Mouse (Mus musculus): ENCODE data around the gene Ntsr2. TPM values are rescaled to one million over a fixed set of nuclear protein-coding genes. Genes with fewer than 3 reads are reported as not detected.

Ntsr2 gene
- total and polyA plus RNA-seq, 3 experiments: not detected

DNA sequence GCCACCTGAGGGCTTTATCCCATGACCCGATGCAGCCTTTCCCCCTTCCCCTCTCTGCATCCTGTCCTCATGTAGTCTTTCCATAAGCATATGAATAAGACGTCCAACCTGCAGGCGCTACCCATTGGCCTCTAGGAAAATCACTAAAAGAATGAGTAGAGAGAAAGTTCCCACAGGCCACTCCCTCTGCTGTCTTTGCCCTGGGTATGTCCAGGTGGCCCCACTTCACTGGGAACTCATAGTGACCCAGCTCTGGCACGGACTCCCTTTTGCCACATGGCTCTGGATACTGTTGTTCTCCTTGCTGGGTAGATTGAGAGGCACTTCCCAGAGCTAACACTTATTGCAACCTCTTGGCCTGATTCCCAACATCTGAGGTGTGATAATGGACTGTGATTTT is 2.4 kb downstream of the Ntsr2 start:
- Histone ChIP-seq H3K36me3 (replicated peaks in 1 of 2; ENCODE audit: control insufficient read depth in 1 of 2, insufficient read depth in 1 of 2, low read length in 1 of 2) (no peaks in the 10 kb centered on the region), H3K27ac (ENCODE audit: insufficient read depth, low read depth) (no peak overlapping the region), H3K4me2 (ENCODE audit: insufficient read depth, low read depth, poor library complexity, severe bottlenecking) (no peak overlapping the region), H3K79me2 (replicated peaks; ENCODE audit: control insufficient read depth, extremely low read depth, insufficient read depth, poor library complexity, severe bottlenecking) (no peaks in the 10 kb centered on the region), H3K4me3 (replicated peaks in 1 of 3; ENCODE audit: low read depth in 2 of 3, low read length in 2 of 3, poor library complexity in 1 of 3) (no peak overlapping the region), H3K9me3 (replicated peaks; ENCODE audit: low read length) (peaks cover 3% of the 10 kb centered on the region), H3K4me1 (ENCODE audit: control insufficient read depth in 1 of 2, insufficient read depth in 2 of 2) (no peaks in the 10 kb centered on the region), H3K27me3 (replicated peaks) (peaks cover 27% of the 10 kb centered on the region), H3K9ac (ENCODE audit: insufficient read depth, low read depth) (no peak overlapping the region)
- in situ Hi-C loops (cut with MboI; ENCODE audit: low pct_ligation_motif_present, low pct_unique_long_range_greater_than_20kb, low sequenced_read_pairs): no loop called here
- dilution Hi-C loops (cut with MboI; ENCODE audit: extremely low pct_ligation_motif_present, extremely low pct_unique_long_range_greater_than_20kb, low sequenced_read_pairs): no loop called here
- TF ChIP-seq MAFK (IDR thresholded peaks at IDR 0.05; ENCODE audit: insufficient replicate concordance, low read length) (no peak), SIN3A (IDR thresholded peaks at IDR 0.05; ENCODE audit: low read length) (no peak), MEF2A (IDR thresholded peaks at IDR 0.05; ENCODE audit: borderline replicate concordance, low read depth, low read length) (no peak), TBP (conservative IDR thresholded peaks at IDR 0.05; ENCODE audit: low read depth, low read length) (no peak), IRF4 (IDR thresholded peaks at IDR 0.05; ENCODE audit: low read depth, low read length) (no peak), BHLHE40 (IDR thresholded peaks at IDR 0.05; ENCODE audit: low read depth, low read length) (no peak), EP300 (IDR thresholded peaks at IDR 0.05; ENCODE audit: low read length) (no peak), NELFE (IDR thresholded peaks at IDR 0.05; ENCODE audit: low read depth, low read length) (no peak), SMC3 (IDR thresholded peaks at IDR 0.05; ENCODE audit: low read depth, low read length) (no peak), MYC (IDR thresholded peaks at IDR 0.05; ENCODE audit: low read depth, low read length) (no peak), ZMIZ1 (IDR thresholded peaks at IDR 0.05; ENCODE audit: low read depth, low read length) (no peak), USF1 (IDR thresholded peaks at IDR 0.05; ENCODE audit: low read depth, low read length) (no peak), CHD2 (IDR thresholded peaks at IDR 0.05; ENCODE audit: low read length) (no peak), PAX5 (IDR thresholded peaks at IDR 0.05; ENCODE audit: low read length) (no peak), JUN (IDR thresholded peaks at IDR 0.05; ENCODE audit: insufficient read depth, low read depth, low read length) (no peak), POLR2AphosphoS2 (IDR thresholded peaks at IDR 0.05; ENCODE audit: low read depth, low read length) (no peak)
- no peak for DNase-seq (ENCODE audit: extremely low read depth)

DNA sequence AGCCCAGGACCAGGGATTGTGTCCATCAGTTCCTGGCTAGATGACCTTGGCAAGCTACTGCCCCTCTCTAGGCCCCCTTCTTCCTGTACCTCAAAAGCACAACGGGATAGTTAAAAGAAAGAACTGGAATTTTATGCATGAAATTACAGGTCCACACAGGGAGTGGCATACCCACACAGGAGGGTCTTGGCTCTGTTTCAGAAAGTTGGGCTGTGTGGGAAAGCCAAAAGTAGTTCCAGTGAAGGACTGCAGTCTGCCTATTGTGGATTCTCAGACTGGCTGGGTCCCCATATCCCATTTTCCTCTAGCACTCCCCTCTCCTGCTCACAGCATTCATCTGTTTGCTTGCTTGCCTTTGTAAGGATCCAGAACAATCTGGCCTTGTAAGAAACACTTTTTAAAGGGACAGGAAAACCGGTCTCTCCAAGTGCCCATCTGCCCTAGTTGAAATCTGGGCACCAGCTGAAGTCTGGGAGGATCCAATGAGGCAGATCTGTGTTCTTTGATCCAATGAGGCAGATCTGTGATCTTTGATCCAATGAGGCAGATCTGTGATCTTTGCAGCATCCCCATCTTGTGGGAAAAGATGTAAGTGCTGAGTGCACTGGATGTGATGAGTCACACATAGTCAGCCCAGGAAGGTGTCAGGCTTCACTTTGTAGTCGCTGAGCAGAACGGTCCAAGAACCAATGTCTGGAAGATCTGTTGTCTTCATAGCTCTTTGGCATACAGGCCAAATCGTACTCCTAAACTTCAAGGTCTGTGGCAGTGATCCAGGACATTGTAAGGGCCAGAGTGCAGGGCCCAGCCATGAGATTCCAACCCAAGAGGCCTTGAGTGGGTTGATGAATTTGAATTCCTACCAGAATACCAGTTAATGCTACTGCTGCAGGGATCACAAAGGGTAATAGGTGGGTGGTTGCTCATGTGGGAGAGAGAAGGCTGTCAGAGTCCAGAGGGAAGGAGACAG is 4.0 kb downstream of the Ntsr2 start:
- Histone ChIP-seq H3K27me3 (replicated peaks) (peaks cover 27% of the 10 kb centered on the region), H3K4me3 (replicated peaks in 1 of 3; ENCODE audit: low read depth in 2 of 3, low read length in 2 of 3, poor library complexity in 1 of 3) (no peak overlapping the region), H3K4me2 (ENCODE audit: insufficient read depth, low read depth, poor library complexity, severe bottlenecking) (no peak overlapping the region), H3K27ac (ENCODE audit: insufficient read depth, low read depth) (no peak overlapping the region), H3K9me3 (replicated peaks; ENCODE audit: low read length) (peaks cover 3% of the 10 kb centered on the region), H3K36me3 (replicated peaks in 1 of 2; ENCODE audit: control insufficient read depth in 1 of 2, insufficient read depth in 1 of 2, low read length in 1 of 2) (no peaks in the 10 kb centered on the region), H3K79me2 (replicated peaks; ENCODE audit: control insufficient read depth, extremely low read depth, insufficient read depth, poor library complexity, severe bottlenecking) (no peaks in the 10 kb centered on the region), H3K9ac (ENCODE audit: insufficient read depth, low read depth) (no peak overlapping the region), H3K4me1 (ENCODE audit: control insufficient read depth in 1 of 2, insufficient read depth in 2 of 2) (no peaks in the 10 kb centered on the region)
- dilution Hi-C loops (cut with MboI; ENCODE audit: extremely low pct_ligation_motif_present, extremely low pct_unique_long_range_greater_than_20kb, low sequenced_read_pairs) (no loop called here), in situ Hi-C loops (cut with MboI; ENCODE audit: low pct_ligation_motif_present, low pct_unique_long_range_greater_than_20kb, low sequenced_read_pairs) (no loop called here)
- TF ChIP-seq USF2 (conservative IDR thresholded peaks at IDR 0.05; ENCODE audit: low read depth, low read length): no peak
- TF ChIP-seq POLR2AphosphoS2 (IDR thresholded peaks at IDR 0.05; ENCODE audit: low read depth, low read length): no peak
- no peak for TF ChIP-seq POLR2A (IDR thresholded peaks at IDR 0.05; ENCODE audit: low read depth, low read length)
- TF ChIP-seq IRF4 (IDR thresholded peaks at IDR 0.05; ENCODE audit: low read depth, low read length): no peak
- TF ChIP-seq CHD2 (IDR thresholded peaks at IDR 0.05; ENCODE audit: low read length): no peak
- TF ChIP-seq ZNF384 (IDR thresholded peaks at IDR 0.05; ENCODE audit: low read depth, low read length): no peak
- no peak for TF ChIP-seq ZKSCAN1 (IDR thresholded peaks at IDR 0.05; ENCODE audit: borderline replicate concordance, low read depth, low read length)
- no peak for TF ChIP-seq RAD21 (IDR thresholded peaks at IDR 0.05; ENCODE audit: low read depth, low read length)
- no peak for TF ChIP-seq ETS1 (conservative IDR thresholded peaks at IDR 0.05; ENCODE audit: low read depth, low read length)
- no peak for TF ChIP-seq MXI1 (IDR thresholded peaks at IDR 0.05; ENCODE audit: low read depth, low read length)
- no peak for TF ChIP-seq JUND (conservative IDR thresholded peaks at IDR 0.05; ENCODE audit: low read depth, low read length)
- no peak for TF ChIP-seq ZC3H11A (IDR thresholded peaks at IDR 0.05; ENCODE audit: low read depth, low read length)
- TF ChIP-seq UBTF (IDR thresholded peaks at IDR 0.05; ENCODE audit: low read depth, low read length): no peak
- no peak for TF ChIP-seq MAFK (IDR thresholded peaks at IDR 0.05; ENCODE audit: insufficient replicate concordance, low read length)
- TF ChIP-seq TCF12 (IDR thresholded peaks at IDR 0.05; ENCODE audit: low read depth, low read length): no peak
- TF ChIP-seq SMC3 (IDR thresholded peaks at IDR 0.05; ENCODE audit: low read depth, low read length): no peak
- no peak for DNase-seq (ENCODE audit: extremely low read depth)

Data from CH12.LX (cell line).